Mouse (Mus musculus) midbrain, embryonic 11.5 days (tissue): ENCODE results near the gene Gm17078. TPM values are rescaled to one million over a fixed set of nuclear protein-coding genes. Genes with fewer than 3 reads are reported as not detected.
"Not testable (repeated sequence)": the region's sequence is repeated elsewhere in the genome, so short reads cannot be mapped to it uniquely, and the experiment has no call there.

Source experiments
- ATAC-seq: fragments of 200-750 bp; cut with Nextera tagmentation; 2 replicates; pipeline ENCODE4 v1.8.0; 2017; ENCODE audit warnings: moderate TSS enrichment, moderate library complexity; ENCODE audit not compliant: low FRiP score
- DNase-seq: peaks from one replicate; pipeline ENCODE4 v3.0.0; 2015; ENCODE audit warnings: low spot score; ENCODE audit errors: missing footprints
- H3K27ac ChIP-seq: fragments of 300-500 bp; sonication (generic); 2 replicates; pipeline ENCODE4 v1.5.1; 2014; ENCODE audit warnings: low read depth, low read length
- H3K27me3 ChIP-seq: fragments of 300-500 bp; sonication (generic); 2 replicates; pipeline ENCODE4 v1.6.1; 2014; ENCODE audit warnings: mild to moderate bottlenecking, low read length, moderate library complexity, mixed read lengths; ENCODE audit not compliant: control insufficient read depth, insufficient read depth
- H3K36me3 ChIP-seq: fragments of 300-500 bp; sonication (generic); 2 replicates; pipeline ENCODE4 v1.6.1; 2014; ENCODE audit warnings: mild to moderate bottlenecking, low read length, moderate library complexity, mixed read lengths; ENCODE audit not compliant: control insufficient read depth, insufficient read depth
- H3K4me1 ChIP-seq: fragments of 300-500 bp; sonication (generic); 2 replicates; pipeline ENCODE4 v1.6.1; 2014; ENCODE audit warnings: low read length; ENCODE audit not compliant: control insufficient read depth, insufficient read depth
- H3K4me2 ChIP-seq: fragments of 300-500 bp; sonication (generic); 2 replicates; pipeline ENCODE4 v1.6.1; 2014; ENCODE audit warnings: mild to moderate bottlenecking, moderate library complexity
- H3K4me3 ChIP-seq: fragments of 300-500 bp; sonication (generic); 2 replicates; pipeline ENCODE4 v1.5.1; 2014; ENCODE audit warnings: low read depth, low read length
- H3K9ac ChIP-seq: fragments of 300-500 bp; sonication (generic); 2 replicates; pipeline ENCODE4 v1.6.1; 2014; ENCODE audit warnings: low read length
- H3K9me3 ChIP-seq: fragments of 300-500 bp; sonication (generic); 2 replicates; pipeline ENCODE4 v1.6.1; 2016; ENCODE audit warnings: low read length; ENCODE audit not compliant: control insufficient read depth
- WGBS: fragments of 180-500 bp; shearing (Covaris S2); extraction: QIAGEN DNeasy Blood & Tissue Kit; methylation state at CpG from one replicate; pipeline ENCODE4 v1.1.7; 2014; 5-methylcytosine and 5-hydroxymethylcytosine counted together
- polyA plus RNA-seq: library from polyadenylated mRNA; unstranded; fragments of >200 nt; fragmentation: Nextera tagmentation; extraction: Ambion mirVana; gene quantifications from 2 replicates; pipeline ENCODE4 v1.2.1, GENCODE M21; 2014

Gene Gm17078
- not detected in 2 replicates for polyA plus RNA-seq

DNA sequence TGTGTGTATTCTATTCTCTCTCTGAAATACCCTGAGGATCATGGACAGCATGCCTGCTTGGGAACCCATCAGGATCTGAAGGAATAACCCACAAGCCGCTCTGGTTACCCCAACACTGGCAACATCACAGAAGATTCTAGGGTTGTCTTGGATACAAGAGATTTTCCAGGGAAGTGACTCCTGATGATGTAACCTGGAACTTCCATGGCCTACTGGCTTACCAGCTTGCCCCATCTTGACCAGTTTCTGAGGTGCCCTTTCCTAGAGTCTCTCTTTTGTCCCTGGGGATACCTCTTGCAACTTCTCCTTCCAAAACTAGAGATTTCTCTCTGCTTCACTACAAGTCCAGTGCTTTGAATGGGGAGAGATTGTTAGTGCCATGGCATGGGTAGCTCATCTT lies at the start of gene Gm17078:
Gene Gm17078 (minus strand): TSS at position 101 of the 400 bp plus-strand sequence.
- Histone ChIP-seq H3K36me3 (no peaks in the 10 kb centered on the region), H3K4me2 (no peak within 1 kb of the TSS), H3K27ac (no peak within 1 kb of the TSS), H3K9ac (no peak within 1 kb of the TSS), H3K4me3 (no peak within 1 kb of the TSS), H3K4me1 (no peaks in the 10 kb centered on the region), H3K9me3 (no peaks in the 10 kb centered on the region), H3K27me3 (no peaks in the 10 kb centered on the region)
- ATAC-seq (no peak), DNase-seq (no peak)
- WGBS = 78% methylated on average over 1 of the region's 1 CpGs

DNA sequence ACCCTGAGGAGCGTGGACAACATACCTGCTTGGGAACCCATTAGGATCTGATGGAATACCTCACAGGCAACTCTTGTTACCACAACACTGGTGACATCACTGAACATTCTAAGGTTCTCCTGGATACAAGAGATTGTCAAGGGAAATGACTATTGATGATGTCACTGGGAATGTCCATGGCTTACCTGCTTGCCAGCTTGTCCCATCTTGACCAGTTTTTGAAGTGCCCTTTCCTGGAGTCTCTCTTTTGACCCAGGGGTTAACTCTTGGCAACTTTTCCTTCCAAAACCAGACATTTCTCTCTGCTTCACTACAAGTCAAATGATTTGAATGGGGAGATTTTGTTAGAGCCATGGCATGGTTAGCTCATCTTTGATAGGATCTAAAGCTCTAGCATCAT lies 24.5 kb upstream of the Gm17078 start, which contains the start of gene Gm4181:
Gene Gm4181 (minus strand): TSS at position 101 of the 400 bp plus-strand sequence.
- DNase-seq, H3K36me3 ChIP-seq, H3K9ac ChIP-seq, H3K4me2 ChIP-seq, H3K27ac ChIP-seq, H3K4me1 ChIP-seq, H3K4me3 ChIP-seq, ATAC-seq, H3K27me3 ChIP-seq, H3K9me3 ChIP-seq: not testable (repeated sequence)
- WGBS = 81% methylated on average over 1 of the region's 1 CpGs

DNA sequence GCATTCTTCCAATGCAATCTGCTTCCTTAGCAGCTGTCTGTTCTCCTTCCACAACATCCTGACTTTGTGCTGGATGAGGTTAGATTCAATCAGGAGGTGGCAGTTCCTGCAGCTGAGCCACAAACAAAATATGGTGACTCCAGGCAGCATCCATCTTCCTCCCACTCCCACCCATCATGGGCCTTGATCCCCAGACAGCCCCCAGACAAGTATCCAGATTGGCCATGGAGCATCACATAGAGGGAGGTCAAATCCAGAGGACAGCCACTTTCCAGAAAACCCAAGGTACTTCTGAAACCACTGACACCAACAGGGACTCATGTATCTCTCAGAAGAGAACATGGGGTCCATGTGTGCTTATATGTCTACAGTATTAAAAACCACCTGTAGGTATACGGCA lies 21.3 kb upstream of the Gm17078 start:
- not testable (repeated sequence) for DNase-seq, H3K36me3 ChIP-seq, H3K4me1 ChIP-seq, H3K9me3 ChIP-seq, ATAC-seq, H3K4me2 ChIP-seq, H3K27me3 ChIP-seq, H3K9ac ChIP-seq, H3K27ac ChIP-seq, H3K4me3 ChIP-seq
- WGBS = 96% methylated on average over 1 of the region's 1 CpGs

DNA sequence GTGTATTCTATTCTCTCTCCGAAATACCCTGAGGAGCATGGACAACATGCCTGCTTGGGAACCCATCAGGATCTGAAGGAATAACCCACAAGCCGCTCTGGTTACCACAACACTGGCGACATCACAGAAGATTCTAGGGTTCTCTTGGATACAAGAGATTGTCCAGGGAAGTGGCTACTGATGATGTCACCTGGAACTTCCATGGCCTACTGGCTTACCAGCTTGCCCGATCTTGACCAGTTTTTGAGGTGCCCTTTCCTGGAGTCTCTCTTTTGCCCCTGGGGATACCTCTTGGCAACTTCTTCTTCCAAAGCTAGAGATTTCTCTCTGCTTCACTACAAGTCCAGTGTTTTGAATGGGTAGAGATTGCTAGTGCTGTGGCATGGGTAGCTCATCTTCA lies 19.1 kb downstream of the Gm17078 start, which contains the start of gene Gm17174:
Gene Gm17174 (minus strand): TSS at position 101 of the 400 bp plus-strand sequence.
- not testable (repeated sequence) for DNase-seq, H3K27ac ChIP-seq, H3K4me2 ChIP-seq, H3K27me3 ChIP-seq, H3K4me1 ChIP-seq, H3K36me3 ChIP-seq, ATAC-seq, H3K9ac ChIP-seq, H3K9me3 ChIP-seq, H3K4me3 ChIP-seq
- WGBS = 96% methylated on average over 4 of the region's 4 CpGs

DNA sequence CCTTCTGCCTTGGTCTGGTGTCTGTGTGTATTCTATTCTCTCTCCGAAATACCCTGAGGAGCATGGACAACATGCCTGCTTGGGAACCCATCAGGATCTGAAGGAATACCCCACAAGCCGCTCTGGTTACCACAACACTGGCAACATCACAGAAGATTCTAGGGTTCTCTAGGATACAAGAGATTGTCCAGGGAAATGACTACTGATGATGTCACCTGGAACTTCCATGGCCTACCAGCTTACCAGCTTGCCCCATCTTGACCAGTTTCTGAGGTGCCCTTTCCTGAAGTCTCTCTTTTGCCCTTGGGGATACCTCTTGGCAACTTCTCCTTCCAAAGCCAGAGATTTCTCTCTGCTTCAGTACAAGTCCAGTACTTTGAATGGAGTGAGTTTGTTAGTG lies 37.1 kb downstream of the Gm17078 start, which contains the start of gene Gm17175:
Gene Gm17175 (minus strand): TSS at position 101 of the 400 bp plus-strand sequence.
- H3K4me1 ChIP-seq, H3K27ac ChIP-seq, DNase-seq, H3K9ac ChIP-seq, ATAC-seq, H3K4me2 ChIP-seq, H3K27me3 ChIP-seq, H3K9me3 ChIP-seq, H3K4me3 ChIP-seq, H3K36me3 ChIP-seq: not testable (repeated sequence)
- WGBS = 89% methylated on average over 2 of the region's 2 CpGs

Other genes starting within 250 kb of the Gm17078 start
- gene Gm7247, start 249.6 kb downstream of the Gm17078 start, polyA plus RNA-seq = not detected in 2 replicates
- gene Vmn2r88, start 200.5 kb downstream of the Gm17078 start, polyA plus RNA-seq = not detected in 2 replicates
- gene Vmn2r89, start 159.5 kb downstream of the Gm17078 start, polyA plus RNA-seq = not detected in 2 replicates
- not detected in 2 replicates for gene Gm5622, start 58.5 kb downstream of the Gm17078 start, polyA plus RNA-seq
- gene Gm17175, start 37.2 kb downstream of the Gm17078 start, polyA plus RNA-seq = not detected in 2 replicates
- gene Gm17174, start 19.2 kb downstream of the Gm17078 start, polyA plus RNA-seq = not detected in 2 replicates
- not detected in 2 replicates for gene Gm4181, start 24.4 kb upstream of the Gm17078 start, polyA plus RNA-seq
- not detected in 2 replicates for gene Gm17079, start 84.2 kb upstream of the Gm17078 start, polyA plus RNA-seq
- gene Gm5800, start 105.9 kb upstream of the Gm17078 start, polyA plus RNA-seq = not detected in 2 replicates
- gene Ang4, start 162.3 kb upstream of the Gm17078 start, polyA plus RNA-seq = not detected in 2 replicates
- gene AY358078, start 188.7 kb upstream of the Gm17078 start, polyA plus RNA-seq = not detected in 2 replicates
- gene Ear6, start 242.4 kb upstream of the Gm17078 start, polyA plus RNA-seq = not detected in 2 replicates